Mouse (Mus musculus): Measurements from ENCODE around the gene Gak. TPM values are rescaled to one million over a fixed set of nuclear protein-coding genes. Genes with fewer than 3 reads are reported as not detected.

The Gak gene
- polyA plus RNA-seq, 1 experiment from 2014 or later: 29.4 TPM

- H3K4me2 ChIP-seq: no peak overlapping the region
- H3K9ac ChIP-seq (ENCODE audit: low read depth, low read length): no peak overlapping the region
- no peak overlapping the region for H3K27ac ChIP-seq (ENCODE audit: low read depth, low read length)
- no peak overlapping the region for H3K4me3 ChIP-seq (ENCODE audit: low read depth, low read length)
- 0 out of 2 replicates have a peak, but pooled peaks have one; percentile 20 for ATAC-seq (replicated peaks; ENCODE audit: insufficient number of reproducible peaks, low FRiP score, low TSS enrichment)
- peaks cover 6% of the 10 kb centered on the region for H3K4me1 ChIP-seq (ENCODE audit: control insufficient read depth, insufficient read depth, low read length)
- peaks cover 3% of the 10 kb centered on the region; the same call in 1 of the 2 replicates for H3K36me3 ChIP-seq (ENCODE audit: control insufficient read depth, insufficient read depth, low read length)
- no peaks in the 10 kb centered on the region for H3K27me3 ChIP-seq (ENCODE audit: control insufficient read depth, insufficient read depth, low read length)
- no peaks in the 10 kb centered on the region for H3K9me3 ChIP-seq (replicated peaks; ENCODE audit: control insufficient read depth, low read length)
Observed at GRCm38 (mm10) chr5:108670785-108671184, 41.2 kb upstream of the Gak start.

GRCm38 (mm10) chr5:108669986-108670385 is 40.4 kb upstream of the Gak start:
- no peaks in the 10 kb centered on the region for H3K9me3 ChIP-seq (replicated peaks; ENCODE audit: control insufficient read depth, low read length)
- H3K27ac ChIP-seq (ENCODE audit: low read depth, low read length): peak overlapping the region; percentile 84; the same call in 1 of the 2 replicates
- H3K4me1 ChIP-seq (ENCODE audit: control insufficient read depth, insufficient read depth, low read length): peaks cover 6% of the 10 kb centered on the region
- 79% methylated on average over 9 of the region's 9 CpGs for WGBS (ENCODE audit: insufficient replicate concordance)
- H3K9ac ChIP-seq (ENCODE audit: low read depth, low read length): peak overlapping the region; percentile 89
- peak overlapping the region; percentile 85 for H3K4me2 ChIP-seq
- H3K36me3 ChIP-seq (ENCODE audit: control insufficient read depth, insufficient read depth, low read length): peaks cover 3% of the 10 kb centered on the region; the same call in 1 of the 2 replicates
- H3K27me3 ChIP-seq (ENCODE audit: control insufficient read depth, insufficient read depth, low read length): no peaks in the 10 kb centered on the region
- peak overlapping the region; percentile 54; the same call in 1 of the 2 replicates for H3K4me3 ChIP-seq (ENCODE audit: low read depth, low read length)
- ATAC-seq (replicated peaks; ENCODE audit: insufficient number of reproducible peaks, low FRiP score, low TSS enrichment): no peak

- peak within 1 kb of the TSS; percentile 84 for H3K27ac ChIP-seq (ENCODE audit: low read depth, low read length)
- 6% methylated on average over 43 of the region's 43 CpGs for WGBS (ENCODE audit: insufficient replicate concordance)
- ATAC-seq (replicated peaks; ENCODE audit: insufficient number of reproducible peaks, low FRiP score, low TSS enrichment): peak; percentile 73
- H3K4me3 ChIP-seq (ENCODE audit: low read depth, low read length): peak within 1 kb of the TSS; percentile 54
- H3K9me3 ChIP-seq (replicated peaks; ENCODE audit: control insufficient read depth, low read length): no peaks in the 10 kb centered on the region
- peaks cover 3% of the 10 kb centered on the region; the same call in 1 of the 2 replicates for H3K36me3 ChIP-seq (ENCODE audit: control insufficient read depth, insufficient read depth, low read length)
- H3K27me3 ChIP-seq (ENCODE audit: control insufficient read depth, insufficient read depth, low read length): no peaks in the 10 kb centered on the region
- H3K9ac ChIP-seq (ENCODE audit: low read depth, low read length): peak within 1 kb of the TSS; percentile 89
- peaks cover 6% of the 10 kb centered on the region for H3K4me1 ChIP-seq (ENCODE audit: control insufficient read depth, insufficient read depth, low read length)
- peak within 1 kb of the TSS; percentile 85 for H3K4me2 ChIP-seq
Observed at GRCm38 (mm10) chr5:108668977-108669936, 39.7 kb upstream of the Gak start, which contains the start of gene Dgkq. Gene Dgkq, minus strand, starts transcription at chr5:108669672.

GRCm38 (mm10) chr5:108668387-108668932 is 38.9 kb upstream of the Gak start:
- Histone ChIP-seq H3K9ac (ENCODE audit: low read depth, low read length) (peak overlapping the region; percentile 89), H3K9me3 (replicated peaks; ENCODE audit: control insufficient read depth, low read length) (no peaks in the 10 kb centered on the region), H3K4me2 (peak overlapping the region; percentile 85), H3K4me3 (ENCODE audit: low read depth, low read length) (peak overlapping the region; percentile 54), H3K36me3 (ENCODE audit: control insufficient read depth, insufficient read depth, low read length) (peaks cover 3% of the 10 kb centered on the region; the same call in 1 of the 2 replicates), H3K27me3 (ENCODE audit: control insufficient read depth, insufficient read depth, low read length) (no peaks in the 10 kb centered on the region), H3K27ac (ENCODE audit: low read depth, low read length) (peak overlapping the region; percentile 84), H3K4me1 (ENCODE audit: control insufficient read depth, insufficient read depth, low read length) (peaks cover 6% of the 10 kb centered on the region)
- WGBS (ENCODE audit: insufficient replicate concordance): 23% methylated on average over 3 of the region's 3 CpGs
- ATAC-seq (replicated peaks; ENCODE audit: insufficient number of reproducible peaks, low FRiP score, low TSS enrichment): no peak

- H3K4me2 ChIP-seq: no peak overlapping the region
- no peak overlapping the region for H3K4me3 ChIP-seq (ENCODE audit: low read depth, low read length)
- H3K27me3 ChIP-seq (ENCODE audit: control insufficient read depth, insufficient read depth, low read length): no peaks in the 10 kb centered on the region
- H3K9me3 ChIP-seq (replicated peaks; ENCODE audit: control insufficient read depth, low read length): no peaks in the 10 kb centered on the region
- H3K36me3 ChIP-seq (ENCODE audit: control insufficient read depth, insufficient read depth, low read length): peaks cover 3% of the 10 kb centered on the region; the same call in 1 of the 2 replicates
- peaks cover 6% of the 10 kb centered on the region for H3K4me1 ChIP-seq (ENCODE audit: control insufficient read depth, insufficient read depth, low read length)
- ATAC-seq (replicated peaks; ENCODE audit: insufficient number of reproducible peaks, low FRiP score, low TSS enrichment): no peak
- 70% methylated on average over 2 of the region's 2 CpGs for WGBS (ENCODE audit: insufficient replicate concordance)
- H3K9ac ChIP-seq (ENCODE audit: low read depth, low read length): no peak overlapping the region
- H3K27ac ChIP-seq (ENCODE audit: low read depth, low read length): no peak overlapping the region
Observed at GRCm38 (mm10) chr5:108667370-108667769, 37.8 kb upstream of the Gak start.

DNA sequence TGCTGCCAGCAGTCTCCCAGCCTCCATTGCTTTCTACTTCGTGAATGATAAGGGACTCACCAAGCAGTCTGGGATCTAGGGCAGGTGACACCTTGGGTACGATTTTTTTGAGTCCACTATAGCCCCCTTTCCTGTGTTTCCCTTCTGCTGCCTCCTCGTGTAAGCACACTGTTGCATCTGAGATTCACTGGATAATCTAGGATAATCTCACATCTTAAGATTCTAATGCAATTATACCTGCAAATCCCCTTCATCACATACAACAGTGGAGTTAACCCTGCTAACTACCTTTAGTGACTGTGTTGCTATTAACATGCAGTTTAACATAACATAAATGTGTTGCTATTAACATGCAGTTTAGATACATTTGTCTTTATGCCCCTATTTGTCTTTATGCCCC is 35.5 kb upstream of the Gak start:
- Histone ChIP-seq H3K9ac (ENCODE audit: low read depth, low read length) (no peak overlapping the region), H3K4me2 (no peak overlapping the region), H3K27ac (ENCODE audit: low read depth, low read length) (no peak overlapping the region), H3K4me1 (ENCODE audit: control insufficient read depth, insufficient read depth, low read length) (peaks cover 6% of the 10 kb centered on the region), H3K4me3 (ENCODE audit: low read depth, low read length) (no peak overlapping the region), H3K27me3 (ENCODE audit: control insufficient read depth, insufficient read depth, low read length) (no peaks in the 10 kb centered on the region), H3K36me3 (ENCODE audit: control insufficient read depth, insufficient read depth, low read length) (no peaks in the 10 kb centered on the region), H3K9me3 (replicated peaks; ENCODE audit: control insufficient read depth, low read length) (no peaks in the 10 kb centered on the region)
- WGBS (ENCODE audit: insufficient replicate concordance): 39% methylated on average over 3 of the region's 3 CpGs
- ATAC-seq (replicated peaks; ENCODE audit: insufficient number of reproducible peaks, low FRiP score, low TSS enrichment): no peak

- ATAC-seq (replicated peaks; ENCODE audit: insufficient number of reproducible peaks, low FRiP score, low TSS enrichment): no peak
- H3K36me3 ChIP-seq (ENCODE audit: control insufficient read depth, insufficient read depth, low read length): no peaks in the 10 kb centered on the region
- H3K27ac ChIP-seq (ENCODE audit: low read depth, low read length): no peak overlapping the region
- peaks cover 6% of the 10 kb centered on the region for H3K4me1 ChIP-seq (ENCODE audit: control insufficient read depth, insufficient read depth, low read length)
- no peaks in the 10 kb centered on the region for H3K27me3 ChIP-seq (ENCODE audit: control insufficient read depth, insufficient read depth, low read length)
- no peak overlapping the region for H3K4me3 ChIP-seq (ENCODE audit: low read depth, low read length)
- no peak overlapping the region for H3K9ac ChIP-seq (ENCODE audit: low read depth, low read length)
- no peaks in the 10 kb centered on the region for H3K9me3 ChIP-seq (replicated peaks; ENCODE audit: control insufficient read depth, low read length)
- 84% methylated on average over 4 of the region's 4 CpGs for WGBS (ENCODE audit: insufficient replicate concordance)
- H3K4me2 ChIP-seq: no peak overlapping the region
Observed at GRCm38 (mm10) chr5:108662772-108663171, 33.2 kb upstream of the Gak start.

DNA sequence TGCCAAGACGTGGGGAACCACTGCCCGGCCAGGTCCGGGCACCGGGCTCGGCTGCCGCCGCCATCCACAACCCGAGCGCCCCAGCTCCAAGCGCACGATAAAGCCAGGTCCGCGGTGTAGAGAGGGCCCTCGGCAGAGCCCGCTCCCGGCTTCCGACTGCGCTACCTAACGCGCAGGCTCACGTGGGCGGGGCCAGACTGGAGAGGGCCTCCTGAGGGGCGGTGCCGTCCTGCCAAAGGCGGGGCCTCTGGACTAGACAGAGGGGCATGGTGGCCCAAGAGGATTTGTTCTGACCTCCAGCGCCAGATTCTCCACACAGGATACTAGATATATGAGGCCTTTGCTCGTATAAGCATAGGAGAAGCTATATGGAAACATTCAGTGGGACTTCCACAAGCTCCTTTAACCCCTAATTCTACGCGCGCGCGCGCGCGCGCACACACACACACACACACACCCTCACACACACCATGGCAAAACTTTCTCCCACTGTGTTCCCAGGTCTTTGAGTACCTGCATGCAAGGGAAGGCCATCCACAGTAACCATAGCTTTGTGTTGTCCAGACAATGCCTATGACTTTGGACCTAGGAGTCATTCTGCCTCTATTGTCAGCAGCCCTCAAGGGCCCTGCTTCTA is 31.2 kb upstream of the Gak start:
- Histone ChIP-seq H3K27ac (ENCODE audit: low read depth, low read length) (no peak overlapping the region), H3K9ac (ENCODE audit: low read depth, low read length) (peak overlapping the region; percentile 93), H3K4me2 (peak overlapping the region; percentile 98), H3K4me1 (ENCODE audit: control insufficient read depth, insufficient read depth, low read length) (peaks cover 6% of the 10 kb centered on the region), H3K27me3 (ENCODE audit: control insufficient read depth, insufficient read depth, low read length) (no peaks in the 10 kb centered on the region), H3K4me3 (ENCODE audit: low read depth, low read length) (peak overlapping the region; percentile 79), H3K9me3 (replicated peaks; ENCODE audit: control insufficient read depth, low read length) (no peaks in the 10 kb centered on the region), H3K36me3 (ENCODE audit: control insufficient read depth, insufficient read depth, low read length) (no peaks in the 10 kb centered on the region)
- WGBS (ENCODE audit: insufficient replicate concordance): 15% methylated on average over 36 of the region's 36 CpGs
- ATAC-seq (replicated peaks; ENCODE audit: insufficient number of reproducible peaks, low FRiP score, low TSS enrichment): peak; percentile 99
